Mouse (Mus musculus): ENCODE data around the gene Mfsd1. TPM values are rescaled to one million over a fixed set of nuclear protein-coding genes. Genes with fewer than 3 reads are reported as not detected.

The Mfsd1 gene
- polyA plus RNA-seq, 1 experiment, result 20.2 TPM

- no peak for TF ChIP-seq CTCF (IDR thresholded peaks at IDR 0.05; ENCODE audit: control insufficient read depth, insufficient read depth, low read length)
- TF ChIP-seq POLR2A (IDR thresholded peaks at IDR 0.05; ENCODE audit: borderline replicate concordance, control insufficient read depth, low read depth, low read length), result no peak
- H3K27ac ChIP-seq (ENCODE audit: control insufficient read depth, insufficient read depth, low read depth, low read length, poor library complexity), result peak overlapping the region; percentile 40; the same call in 1 of the 2 replicates
- H3K4me1 ChIP-seq (ENCODE audit: control insufficient read depth, insufficient read depth, low read length), result no peaks in the 10 kb centered on the region; the same call in 1 of the 2 replicates
- WGBS, result 18% methylated on average over 16 of the region's 16 CpGs
- H3K4me3 ChIP-seq (replicated peaks; ENCODE audit: control insufficient read depth, low read depth, low read length), result peak overlapping the region; percentile 80
Measured at GRCm38 (mm10) chr3:67583125-67583845, 744 bp downstream of the Mfsd1 start.

GRCm38 (mm10) chr3:67583846-67584186 lies 1.3 kb downstream of the Mfsd1 start:
- WGBS, result 95% methylated on average over 6 of the region's 6 CpGs
- Histone ChIP-seq H3K4me1 (ENCODE audit: control insufficient read depth, insufficient read depth, low read length) (no peaks in the 10 kb centered on the region; the same call in 1 of the 2 replicates), H3K27ac (ENCODE audit: control insufficient read depth, insufficient read depth, low read depth, low read length, poor library complexity) (no peak overlapping the region), H3K4me3 (replicated peaks; ENCODE audit: control insufficient read depth, low read depth, low read length) (no peak overlapping the region)
- TF ChIP-seq POLR2A (IDR thresholded peaks at IDR 0.05; ENCODE audit: borderline replicate concordance, control insufficient read depth, low read depth, low read length) (no peak), CTCF (IDR thresholded peaks at IDR 0.05; ENCODE audit: control insufficient read depth, insufficient read depth, low read length) (no peak)

GRCm38 (mm10) chr3:67586511-67586910 lies 4.0 kb downstream of the Mfsd1 start:
- H3K27ac ChIP-seq (ENCODE audit: control insufficient read depth, insufficient read depth, low read depth, low read length, poor library complexity), result no peak overlapping the region
- no peaks in the 10 kb centered on the region; the same call in 1 of the 2 replicates for H3K4me1 ChIP-seq (ENCODE audit: control insufficient read depth, insufficient read depth, low read length)
- TF ChIP-seq CTCF (IDR thresholded peaks at IDR 0.05; ENCODE audit: control insufficient read depth, insufficient read depth, low read length) (no peak), POLR2A (IDR thresholded peaks at IDR 0.05; ENCODE audit: borderline replicate concordance, control insufficient read depth, low read depth, low read length) (no peak)
- H3K4me3 ChIP-seq (replicated peaks; ENCODE audit: control insufficient read depth, low read depth, low read length), result no peak overlapping the region
- WGBS, result 84% methylated on average over 2 of the region's 2 CpGs

GRCm38 (mm10) chr3:67587430-67587829 lies 4.9 kb downstream of the Mfsd1 start:
- Histone ChIP-seq H3K4me3 (replicated peaks; ENCODE audit: control insufficient read depth, low read depth, low read length) (no peak overlapping the region), H3K4me1 (ENCODE audit: control insufficient read depth, insufficient read depth, low read length) (no peaks in the 10 kb centered on the region; the same call in 1 of the 2 replicates), H3K27ac (ENCODE audit: control insufficient read depth, insufficient read depth, low read depth, low read length, poor library complexity) (no peak overlapping the region)
- TF ChIP-seq POLR2A (IDR thresholded peaks at IDR 0.05; ENCODE audit: borderline replicate concordance, control insufficient read depth, low read depth, low read length) (0 out of 2 replicates have a peak, but pooled peaks have one; percentile 17), CTCF (IDR thresholded peaks at IDR 0.05; ENCODE audit: control insufficient read depth, insufficient read depth, low read length) (no peak)
- 40% methylated on average over 9 of the region's 9 CpGs for WGBS

- WGBS, result 89% methylated on average over 13 of the region's 13 CpGs
Measured at GRCm38 (mm10) chr3:67601616-67602138, 19.1 kb downstream of the Mfsd1 start.

GRCm38 (mm10) chr3:67618222-67618621 lies 35.7 kb downstream of the Mfsd1 start:
- no peak overlapping the region for H3K27ac ChIP-seq (ENCODE audit: control insufficient read depth, insufficient read depth, low read depth, low read length, poor library complexity)
- no peaks in the 10 kb centered on the region for H3K4me1 ChIP-seq (ENCODE audit: control insufficient read depth, insufficient read depth, low read length)
- no peak for TF ChIP-seq POLR2A (IDR thresholded peaks at IDR 0.05; ENCODE audit: borderline replicate concordance, control insufficient read depth, low read depth, low read length)
- no peak overlapping the region for H3K4me3 ChIP-seq (replicated peaks; ENCODE audit: control insufficient read depth, low read depth, low read length)

More at GRCm38 (mm10) chr3:67601616-67602138, 19.1 kb downstream of the Mfsd1 start:
- TF ChIP-seq POLR2A (IDR thresholded peaks at IDR 0.05; ENCODE audit: borderline replicate concordance, control insufficient read depth, low read depth, low read length) (no peak), CTCF (IDR thresholded peaks at IDR 0.05; ENCODE audit: control insufficient read depth, insufficient read depth, low read length) (no peak)
- Histone ChIP-seq H3K4me1 (ENCODE audit: control insufficient read depth, insufficient read depth, low read length) (no peaks in the 10 kb centered on the region), H3K27ac (ENCODE audit: control insufficient read depth, insufficient read depth, low read depth, low read length, poor library complexity) (no peak overlapping the region), H3K4me3 (replicated peaks; ENCODE audit: control insufficient read depth, low read depth, low read length) (no peak overlapping the region)

- TF ChIP-seq POLR2A (IDR thresholded peaks at IDR 0.05; ENCODE audit: borderline replicate concordance, control insufficient read depth, low read depth, low read length) (no peak), CTCF (IDR thresholded peaks at IDR 0.05; ENCODE audit: control insufficient read depth, insufficient read depth, low read length) (no peak)
Measured at GRCm38 (mm10) chr3:67624629-67625028, 42.1 kb downstream of the Mfsd1 start.

GRCm38 (mm10) chr3:67643135-67643534 lies 60.6 kb downstream of the Mfsd1 start:
- H3K27ac ChIP-seq (ENCODE audit: control insufficient read depth, insufficient read depth, low read depth, low read length, poor library complexity), result no peak overlapping the region
- no peaks in the 10 kb centered on the region for H3K4me1 ChIP-seq (ENCODE audit: control insufficient read depth, insufficient read depth, low read length)
- WGBS, result 78% methylated on average over 3 of the region's 3 CpGs
- TF ChIP-seq POLR2A (IDR thresholded peaks at IDR 0.05; ENCODE audit: borderline replicate concordance, control insufficient read depth, low read depth, low read length) (no peak), CTCF (IDR thresholded peaks at IDR 0.05; ENCODE audit: control insufficient read depth, insufficient read depth, low read length) (no peak)
- H3K4me3 ChIP-seq (replicated peaks; ENCODE audit: control insufficient read depth, low read depth, low read length), result no peak overlapping the region

More at GRCm38 (mm10) chr3:67624629-67625028, 42.1 kb downstream of the Mfsd1 start:
- no peak overlapping the region for H3K4me3 ChIP-seq (replicated peaks; ENCODE audit: control insufficient read depth, low read depth, low read length)
- H3K4me1 ChIP-seq (ENCODE audit: control insufficient read depth, insufficient read depth, low read length), result no peaks in the 10 kb centered on the region
- 78% methylated on average over 1 of the region's 1 CpGs for WGBS
- no peak overlapping the region for H3K27ac ChIP-seq (ENCODE audit: control insufficient read depth, insufficient read depth, low read depth, low read length, poor library complexity)
